Mouse (Mus musculus) stomach, embryonic 15.5 days (tissue): ENCODE results near the gene Kcnk15. TPM values are rescaled to one million over a fixed set of nuclear protein-coding genes. Genes with fewer than 3 reads are reported as not detected.

Source experiments
- ATAC-seq: fragments of 200-750 bp; cut with Nextera tagmentation; 2 replicates; pipeline ENCODE4 v1.8.0; 2017; ENCODE audit warnings: low read depth, moderate number of reproducible peaks, moderate TSS enrichment; ENCODE audit not compliant: insufficient read depth, low FRiP score
- H3K27ac ChIP-seq: fragments of 300-500 bp; sonication (generic); 2 replicates; pipeline ENCODE4 v1.5.1; 2015; ENCODE audit warnings: mild to moderate bottlenecking, inconsistent platforms
- H3K27me3 ChIP-seq: fragments of 300-500 bp; sonication (generic); replicated peaks from 2 replicates; pipeline ENCODE4 v1.6.1; 2015; ENCODE audit warnings: inconsistent platforms
- H3K36me3 ChIP-seq: fragments of 300-500 bp; sonication (generic); 2 replicates; pipeline ENCODE4 v1.6.1; 2015; ENCODE audit warnings: inconsistent platforms
- H3K4me1 ChIP-seq: fragments of 300-500 bp; sonication (generic); 2 replicates; pipeline ENCODE4 v1.6.1; 2015; ENCODE audit warnings: inconsistent platforms
- H3K4me2 ChIP-seq: fragments of 300-500 bp; sonication (generic); 2 replicates; pipeline ENCODE4 v1.6.1; 2015; ENCODE audit warnings: mild to moderate bottlenecking, inconsistent platforms
- H3K4me3 ChIP-seq: fragments of 300-500 bp; sonication (generic); replicated peaks from 2 replicates; pipeline ENCODE4 v1.5.1; 2015; ENCODE audit warnings: inconsistent platforms
- H3K9ac ChIP-seq: fragments of 300-500 bp; sonication (generic); 2 replicates; pipeline ENCODE4 v1.6.1; 2015; ENCODE audit warnings: inconsistent platforms
- H3K9me3 ChIP-seq: fragments of 300-500 bp; sonication (generic); 2 replicates; pipeline ENCODE4 v1.6.1; 2016; ENCODE audit warnings: inconsistent platforms
- WGBS: fragments of 180-500 bp; shearing (Covaris S2); methylation state at CpG from one replicate; pipeline ENCODE4 v1.1.7; 2015; 5-methylcytosine and 5-hydroxymethylcytosine counted together
- polyA plus RNA-seq: library from polyadenylated mRNA; unstranded; fragments of >200 nt; fragmentation: Nextera tagmentation; extraction: Ambion mirVana; gene quantifications from 2 replicates; pipeline ENCODE4 v1.2.1, GENCODE M21; 2015

The Kcnk15 gene
- polyA plus RNA-seq, 1 experiment from 2014 or later: not detected

GRCm38 (mm10) chr2:163876830-163877498 is 23.5 kb downstream of the Kcnk15 start:
- H3K9me3 ChIP-seq: no peaks in the 10 kb centered on the region
- no peak overlapping the region for H3K27ac ChIP-seq
- H3K4me3 ChIP-seq: no peak overlapping the region
- no peaks in the 10 kb centered on the region for H3K27me3 ChIP-seq
- ATAC-seq: no peak
- no peak overlapping the region for H3K9ac ChIP-seq
- 66% methylated on average over 14 of the region's 14 CpGs for WGBS
- no peaks in the 10 kb centered on the region for H3K36me3 ChIP-seq
- no peak overlapping the region for H3K4me2 ChIP-seq
- no peaks in the 10 kb centered on the region for H3K4me1 ChIP-seq

GRCm38 (mm10) chr2:163880891-163881290 is 27.4 kb downstream of the Kcnk15 start:
- Histone ChIP-seq H3K27ac (no peak overlapping the region), H3K9ac (no peak overlapping the region), H3K9me3 (no peaks in the 10 kb centered on the region), H3K4me3 (no peak overlapping the region), H3K4me1 (no peaks in the 10 kb centered on the region), H3K36me3 (no peaks in the 10 kb centered on the region), H3K27me3 (no peaks in the 10 kb centered on the region), H3K4me2 (no peak overlapping the region)
- 68% methylated on average over 6 of the region's 6 CpGs for WGBS
- ATAC-seq: no peak

- H3K4me2 ChIP-seq: no peak overlapping the region
- no peaks in the 10 kb centered on the region for H3K9me3 ChIP-seq
- H3K36me3 ChIP-seq: no peaks in the 10 kb centered on the region
- ATAC-seq: no peak
- H3K27ac ChIP-seq: no peak overlapping the region
- H3K9ac ChIP-seq: no peak overlapping the region
- no peak overlapping the region for H3K4me3 ChIP-seq
- H3K27me3 ChIP-seq: no peaks in the 10 kb centered on the region
- H3K4me1 ChIP-seq: no peaks in the 10 kb centered on the region
- 60% methylated on average over 17 of the region's 17 CpGs for WGBS
Measured at GRCm38 (mm10) chr2:163882859-163883652, 29.6 kb downstream of the Kcnk15 start.

GRCm38 (mm10) chr2:163889411-163889810 is 36.0 kb downstream of the Kcnk15 start:
- Histone ChIP-seq H3K27ac (no peak overlapping the region), H3K9ac (no peak overlapping the region), H3K9me3 (no peaks in the 10 kb centered on the region), H3K4me2 (no peak overlapping the region), H3K36me3 (no peaks in the 10 kb centered on the region), H3K27me3 (no peaks in the 10 kb centered on the region), H3K4me3 (no peak overlapping the region), H3K4me1 (no peaks in the 10 kb centered on the region)
- 26% methylated on average over 6 of the region's 6 CpGs for WGBS
- ATAC-seq: no peak

- H3K36me3 ChIP-seq: no peaks in the 10 kb centered on the region
- H3K4me3 ChIP-seq: no peak overlapping the region
- whole genome bisulfite sequencing: 65% methylated on average over 11 of the region's 11 CpGs
- H3K9me3 ChIP-seq: no peaks in the 10 kb centered on the region
- H3K9ac ChIP-seq: no peak overlapping the region
- no peak overlapping the region for H3K4me2 ChIP-seq
- ATAC-seq: no peak
- H3K27ac ChIP-seq: no peak overlapping the region
- no peaks in the 10 kb centered on the region for H3K27me3 ChIP-seq
- no peaks in the 10 kb centered on the region for H3K4me1 ChIP-seq
Measured at GRCm38 (mm10) chr2:163890586-163890985, 37.1 kb downstream of the Kcnk15 start.

GRCm38 (mm10) chr2:163891271-163891670 is 37.8 kb downstream of the Kcnk15 start:
- 88% methylated on average over 11 of the region's 11 CpGs for WGBS
- no peak overlapping the region for H3K4me3 ChIP-seq
- H3K27me3 ChIP-seq: no peaks in the 10 kb centered on the region
- no peak overlapping the region for H3K27ac ChIP-seq
- H3K4me2 ChIP-seq: no peak overlapping the region
- no peaks in the 10 kb centered on the region for H3K36me3 ChIP-seq
- H3K9me3 ChIP-seq: no peaks in the 10 kb centered on the region
- no peaks in the 10 kb centered on the region for H3K4me1 ChIP-seq
- no peak for ATAC-seq
- H3K9ac ChIP-seq: no peak overlapping the region

GRCm38 (mm10) chr2:163893446-163894370 is 40.3 kb downstream of the Kcnk15 start:
- ATAC-seq: no peak
- H3K27ac ChIP-seq: no peak overlapping the region
- no peaks in the 10 kb centered on the region for H3K4me1 ChIP-seq
- H3K9ac ChIP-seq: no peak overlapping the region
- no peak overlapping the region for H3K4me3 ChIP-seq
- WGBS: 61% methylated on average over 7 of the region's 7 CpGs
- H3K27me3 ChIP-seq: no peaks in the 10 kb centered on the region
- no peaks in the 10 kb centered on the region for H3K9me3 ChIP-seq
- H3K4me2 ChIP-seq: no peak overlapping the region
- H3K36me3 ChIP-seq: no peaks in the 10 kb centered on the region

- Histone ChIP-seq H3K27ac (no peak overlapping the region), H3K4me1 (peaks cover 5% of the 10 kb centered on the region), H3K4me3 (no peak overlapping the region), H3K9me3 (no peaks in the 10 kb centered on the region), H3K36me3 (no peaks in the 10 kb centered on the region), H3K27me3 (no peaks in the 10 kb centered on the region), H3K9ac (no peak overlapping the region), H3K4me2 (no peak overlapping the region)
- WGBS: 47% methylated on average over 2 of the region's 2 CpGs
- ATAC-seq: no peak
Measured at GRCm38 (mm10) chr2:163895156-163895555, 41.7 kb downstream of the Kcnk15 start.

- no peak overlapping the region for H3K9ac ChIP-seq
- no peaks in the 10 kb centered on the region for H3K27me3 ChIP-seq
- H3K4me2 ChIP-seq: no peak overlapping the region
- no peak overlapping the region for H3K4me3 ChIP-seq
- WGBS: 86% methylated on average over 7 of the region's 7 CpGs
- H3K27ac ChIP-seq: no peak overlapping the region
- no peaks in the 10 kb centered on the region for H3K36me3 ChIP-seq
- ATAC-seq: no peak
- H3K9me3 ChIP-seq: no peaks in the 10 kb centered on the region
- peaks cover 6% of the 10 kb centered on the region for H3K4me1 ChIP-seq
Measured at GRCm38 (mm10) chr2:163897026-163897425, 43.6 kb downstream of the Kcnk15 start.

- no peaks in the 10 kb centered on the region for H3K27me3 ChIP-seq
- no peaks in the 10 kb centered on the region for H3K9me3 ChIP-seq
- no peak overlapping the region for H3K4me2 ChIP-seq
- no peak overlapping the region for H3K27ac ChIP-seq
- H3K4me3 ChIP-seq: no peak overlapping the region
- no peaks in the 10 kb centered on the region for H3K36me3 ChIP-seq
- WGBS: 70% methylated on average over 7 of the region's 7 CpGs
- no peak overlapping the region for H3K9ac ChIP-seq
- ATAC-seq: no peak
- peaks cover 6% of the 10 kb centered on the region for H3K4me1 ChIP-seq
Measured at GRCm38 (mm10) chr2:163897988-163898535, 44.6 kb downstream of the Kcnk15 start.

GRCm38 (mm10) chr2:163899910-163900411 is 46.5 kb downstream of the Kcnk15 start:
- Histone ChIP-seq H3K27ac (peak overlapping the region; percentile 31; the same call in 1 of the 2 replicates), H3K4me1 (peaks cover 6% of the 10 kb centered on the region), H3K9ac (no peak overlapping the region), H3K4me2 (no peak overlapping the region), H3K4me3 (no peak overlapping the region), H3K27me3 (no peaks in the 10 kb centered on the region), H3K9me3 (no peaks in the 10 kb centered on the region), H3K36me3 (no peaks in the 10 kb centered on the region)
- no peak for ATAC-seq
- WGBS: 33% methylated on average over 14 of the region's 14 CpGs
